Comparison of ENCODE assay signal across 19 mouse cellular contexts in genomic region chr15:97026670-97027069, GRCm38 (mm10). TPM values are rescaled to one million over a fixed set of nuclear protein-coding genes. Genes with fewer than 3 reads are reported as not detected.
"Had no signal": no experiment of that assay in that cellular context is flagged by ENCODE, and none has a peak within 500 bp of the region (broad histone marks: within the 10 kb centered on the region; RNA-seq: fewer than 3 reads in every experiment).

No protein-coding gene starts in this region.

- H3K9ac ChIP-seq: liver, embryonic 15.5 days; lung, embryonic 14.5 days; midbrain, embryonic 13.5 days; neural tube, embryonic 13.5 days; neural tube, embryonic 15.5 days; stomach, embryonic 15.5 days had no signal

- ATAC-seq: midbrain, embryonic 13.5 days; midbrain, embryonic 16.5 days had no signal

- H3K4me3 ChIP-seq: liver, embryonic 15.5 days; midbrain, embryonic 10.5 days; midbrain, embryonic 13.5 days; myocyte; neural tube, embryonic 13.5 days; neural tube, embryonic 15.5 days; stomach, embryonic 15.5 days had no signal

- H3K9me3 ChIP-seq: liver, embryonic 15.5 days; midbrain, embryonic 10.5 days; midbrain, embryonic 13.5 days; neural tube, embryonic 13.5 days; neural tube, embryonic 15.5 days; stomach, embryonic 15.5 days had no signal

- H3K36me3 ChIP-seq: liver, embryonic 15.5 days; midbrain, embryonic 10.5 days; midbrain, embryonic 13.5 days; neural tube, embryonic 13.5 days; neural tube, embryonic 15.5 days; stomach, embryonic 15.5 days had no signal

- H3K4me1 ChIP-seq: midbrain, embryonic 13.5 days; neural tube, embryonic 13.5 days; neural tube, embryonic 15.5 days; stomach, embryonic 15.5 days had no signal

- H3K27me3 ChIP-seq: liver, embryonic 15.5 days; midbrain, embryonic 13.5 days; neural tube, embryonic 13.5 days; neural tube, embryonic 15.5 days; stomach, embryonic 15.5 days had no signal

- H3K4me2 ChIP-seq: liver, embryonic 15.5 days; lung, embryonic 14.5 days; midbrain, embryonic 13.5 days; neural tube, embryonic 13.5 days; neural tube, embryonic 15.5 days; stomach, embryonic 15.5 days had no signal

- H3K27ac ChIP-seq: liver, embryonic 15.5 days; midbrain, embryonic 10.5 days; midbrain, embryonic 13.5 days; neural tube, embryonic 13.5 days; neural tube, embryonic 15.5 days; stomach, embryonic 15.5 days; stomach, postnatal 0 days had no signal

- DNase-seq: lung, adult 18-20 months; lung, embryonic 14.5 days; lung, postnatal 10 days; lung, postnatal 4 days; right cerebral cortex, postnatal 14 days; thymus, adult 2 months; thymus, postnatal 25 days; thymus, postnatal 4 days had no signal

RNA-seq across cellular contexts. Expression of gene Slc38a4, which starts 29.1 kb away (rescaled TPM):
- total RNA-seq: megakaryocyte, adult 5-6 weeks; megakaryocyte-erythroid progenitor cell, adult 5-6 weeks had no signal
